Mouse (Mus musculus) forebrain, embryonic 13.5 days (tissue): ENCODE data around the gene Klrb1b. TPM values are rescaled to one million over a fixed set of nuclear protein-coding genes. Genes with fewer than 3 reads are reported as not detected.
"Not testable (repeated sequence)": the region's sequence is repeated elsewhere in the genome, so short reads cannot be mapped to it uniquely, and the experiment has no call there.

ENCODE experiments used
- ATAC-seq: fragments of 200-750 bp; cut with Nextera tagmentation; 2 replicates; pipeline ENCODE4 v1.8.0; 2017
- H3K27ac ChIP-seq: fragments of 300-500 bp; sonication (generic); 2 replicates; pipeline ENCODE4 v1.5.1; 2015; ENCODE audit warnings: inconsistent platforms, mild to moderate bottlenecking, moderate library complexity
- H3K27me3 ChIP-seq: fragments of 300-500 bp; sonication (generic); 2 replicates; pipeline ENCODE4 v1.6.1; 2015; ENCODE audit warnings: mild to moderate bottlenecking, inconsistent platforms
- H3K36me3 ChIP-seq: fragments of 300-500 bp; sonication (generic); 2 replicates; pipeline ENCODE4 v1.6.1; 2015; ENCODE audit warnings: mild to moderate bottlenecking, inconsistent platforms; ENCODE audit not compliant: poor library complexity, severe bottlenecking
- H3K4me1 ChIP-seq: fragments of 300-500 bp; sonication (generic); 2 replicates; pipeline ENCODE4 v1.6.1; 2015; ENCODE audit warnings: inconsistent platforms
- H3K4me2 ChIP-seq: fragments of 300-500 bp; sonication (generic); 2 replicates; pipeline ENCODE4 v1.6.1; 2015; ENCODE audit warnings: inconsistent platforms, mild to moderate bottlenecking, moderate library complexity
- H3K4me3 ChIP-seq: fragments of 300-500 bp; sonication (generic); 2 replicates; pipeline ENCODE4 v1.5.1; 2015; ENCODE audit warnings: mild to moderate bottlenecking, inconsistent platforms
- H3K9ac ChIP-seq: fragments of 300-500 bp; sonication (generic); 2 replicates; pipeline ENCODE4 v1.6.1; 2015; ENCODE audit warnings: mild to moderate bottlenecking, inconsistent platforms
- H3K9me3 ChIP-seq: fragments of 300-500 bp; sonication (generic); replicated peaks from 2 replicates; pipeline ENCODE4 v1.6.1; 2016; ENCODE audit warnings: inconsistent platforms
- WGBS: fragments of 180-500 bp; shearing (Covaris S2); methylation state at CpG from one replicate; pipeline ENCODE4 v1.1.7; 2015; 5-methylcytosine and 5-hydroxymethylcytosine counted together
- polyA plus RNA-seq: library from polyadenylated mRNA; unstranded; fragments of >200 nt; fragmentation: Nextera tagmentation; extraction: Ambion mirVana; gene quantifications from 2 replicates; pipeline ENCODE4 v1.2.1, GENCODE M21; 2015

The Klrb1b gene
- polyA plus RNA-seq, 1 experiment from 2014 or later, result not detected

DNA sequence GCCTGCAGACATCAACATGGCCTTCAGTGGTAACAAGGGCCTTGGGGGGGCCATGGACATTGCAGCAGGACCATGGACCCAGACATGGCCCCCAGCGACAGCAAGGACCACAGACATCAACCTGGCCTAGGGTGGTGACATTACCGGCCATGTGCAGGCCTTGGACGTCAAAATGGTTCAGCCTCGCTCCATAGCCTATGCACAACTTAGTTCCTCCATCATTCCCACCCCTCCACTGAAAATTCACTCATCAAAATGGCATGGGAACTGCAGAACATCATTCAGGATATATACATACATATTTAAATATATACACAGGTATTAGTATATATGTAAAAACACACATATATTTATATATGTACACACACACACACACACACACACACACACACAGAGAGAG lies 21.3 kb upstream of the Klrb1b start:
- Histone ChIP-seq H3K4me3 (no peak overlapping the region), H3K27me3 (no peaks in the 10 kb centered on the region), H3K9me3 (no peaks in the 10 kb centered on the region), H3K9ac (no peak overlapping the region), H3K27ac (no peak overlapping the region), H3K4me1 (peaks cover 8% of the 10 kb centered on the region), H3K4me2 (no peak overlapping the region), H3K36me3 (no peaks in the 10 kb centered on the region)
- WGBS, result 90% methylated on average over 4 of the region's 4 CpGs
- ATAC-seq, result no peak

DNA sequence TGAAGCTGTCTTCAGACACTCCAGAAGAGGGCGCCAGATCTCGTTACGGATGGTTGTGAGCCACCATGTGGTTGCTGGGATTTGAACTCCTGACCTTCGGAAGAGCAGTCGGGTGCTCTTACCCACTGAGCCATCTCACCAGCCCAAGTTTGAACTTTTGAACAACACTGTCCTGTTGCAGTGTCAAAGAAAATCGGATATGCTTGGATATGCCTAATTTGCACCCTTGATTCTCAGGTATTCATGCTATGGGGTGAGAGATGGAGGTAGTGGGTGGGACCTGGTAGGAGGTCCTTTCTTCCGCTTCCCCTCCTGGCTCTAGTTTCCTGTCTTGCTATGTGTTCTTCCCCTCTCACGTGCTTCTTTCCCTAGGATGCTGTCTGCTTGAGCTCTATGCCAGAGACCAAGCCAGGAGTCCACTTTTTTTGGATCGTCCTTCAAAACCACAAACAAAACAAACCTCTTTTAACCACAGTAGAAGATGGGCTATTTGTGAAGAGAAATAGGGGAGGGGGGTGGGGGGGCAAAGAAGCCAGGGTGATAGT lies 19.9 kb upstream of the Klrb1b start:
- Histone ChIP-seq H3K36me3 (no peaks in the 10 kb centered on the region), H3K4me1 (peaks cover 17% of the 10 kb centered on the region), H3K4me2 (no peak overlapping the region), H3K9ac (no peak overlapping the region), H3K4me3 (no peak overlapping the region), H3K9me3 (no peaks in the 10 kb centered on the region), H3K27me3 (no peaks in the 10 kb centered on the region), H3K27ac (no peak overlapping the region)
- ATAC-seq, result no peak
- 60% methylated on average over 8 of the region's 9 CpGs for WGBS

DNA sequence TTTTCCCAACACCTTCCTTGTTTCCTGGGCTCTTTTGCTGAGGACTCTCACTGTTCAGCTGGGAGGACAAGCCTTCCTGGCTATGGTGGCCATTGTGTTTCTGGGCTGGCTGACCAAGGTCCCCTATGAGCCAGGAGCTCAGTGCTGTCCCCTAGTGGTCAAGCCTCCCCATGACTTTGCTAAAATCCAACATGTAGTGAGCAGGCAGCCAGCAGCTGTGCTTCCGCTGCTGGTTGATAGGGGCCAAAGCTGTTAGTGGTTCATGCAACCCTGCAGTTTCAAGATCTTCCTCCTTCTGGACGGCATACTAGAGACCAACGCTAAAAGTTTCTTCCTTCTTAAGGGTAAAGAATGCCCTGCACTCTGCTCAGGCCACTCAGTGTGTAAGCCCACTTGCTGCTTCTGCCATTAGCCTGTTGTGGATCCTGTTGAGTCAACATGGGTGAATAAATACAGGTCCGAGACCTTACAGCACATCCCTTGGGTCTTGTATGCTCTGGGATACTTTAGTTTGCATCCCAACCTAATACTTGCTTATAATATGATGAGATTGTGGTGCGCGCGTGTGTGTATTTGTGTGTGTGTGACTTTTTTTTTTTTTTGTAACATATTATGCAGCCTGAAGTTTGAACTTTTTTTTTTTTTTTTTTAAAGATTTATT lies 19.3 kb upstream of the Klrb1b start:
- no peaks in the 10 kb centered on the region for H3K36me3 ChIP-seq
- no peak overlapping the region for H3K27ac ChIP-seq
- H3K4me2 ChIP-seq, result peak overlapping the region; percentile 25; the same call in 1 of the 2 replicates
- no peak overlapping the region for H3K9ac ChIP-seq
- no peaks in the 10 kb centered on the region for H3K9me3 ChIP-seq
- H3K27me3 ChIP-seq, result no peaks in the 10 kb centered on the region
- H3K4me1 ChIP-seq, result peaks cover 17% of the 10 kb centered on the region
- H3K4me3 ChIP-seq, result peak overlapping the region; percentile 14; the same call in 1 of the 2 replicates
- no peak for ATAC-seq
- WGBS, result 28% methylated on average over 7 of the region's 7 CpGs

DNA sequence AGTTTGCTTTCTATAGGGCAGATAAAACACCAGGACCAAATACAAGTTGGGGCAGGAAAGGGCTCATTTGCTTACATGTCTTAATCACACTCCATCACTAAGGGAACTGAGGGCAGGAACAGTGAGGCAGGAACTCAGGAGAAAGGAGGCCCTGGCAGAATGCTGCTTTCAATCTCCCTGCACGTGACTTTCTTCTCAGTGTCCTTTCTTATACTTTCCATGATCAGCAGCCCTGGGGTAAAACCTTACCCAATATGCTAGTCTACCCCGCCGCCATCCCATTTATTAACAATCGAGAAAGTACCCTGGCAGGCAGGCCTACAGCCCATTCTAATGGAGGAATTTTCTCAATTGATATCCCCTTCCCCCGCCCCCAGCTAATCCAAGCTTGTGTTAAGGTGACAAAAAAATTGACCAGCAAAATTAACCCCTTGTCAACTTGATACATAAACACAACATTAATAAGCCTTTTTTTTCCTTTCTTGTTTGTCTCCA lies 18.5 kb upstream of the Klrb1b start:
- Histone ChIP-seq H3K27ac (no peak overlapping the region), H3K4me2 (peak overlapping the region; percentile 74), H3K9me3 (no peaks in the 10 kb centered on the region), H3K4me3 (no peak overlapping the region), H3K36me3 (no peaks in the 10 kb centered on the region), H3K9ac (0 out of 2 replicates have a peak overlapping the region, but pooled peaks have one; percentile 78), H3K4me1 (peaks cover 22% of the 10 kb centered on the region), H3K27me3 (no peaks in the 10 kb centered on the region)
- ATAC-seq, result no peak
- 56% methylated on average over 5 of the region's 5 CpGs for WGBS

DNA sequence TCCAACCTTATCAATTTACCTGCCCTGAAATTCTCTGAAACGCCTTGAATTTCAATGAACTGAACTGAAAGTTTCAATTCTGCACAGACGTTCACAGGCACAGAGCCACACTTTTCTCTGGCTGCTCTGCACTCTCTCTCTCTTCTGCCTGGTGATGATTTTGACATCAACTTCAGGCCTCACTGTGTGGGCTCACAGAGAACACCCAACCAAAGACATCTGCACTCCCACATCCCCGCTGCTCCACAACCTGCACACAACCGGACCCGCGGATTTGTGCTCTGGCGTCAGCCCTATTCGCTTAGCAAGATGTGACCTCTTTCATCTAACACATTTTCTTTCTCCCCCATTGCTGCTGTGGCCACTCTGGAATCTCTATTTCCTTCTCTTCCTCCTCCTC lies 18.0 kb upstream of the Klrb1b start:
- Histone ChIP-seq H3K4me1 (peaks cover 24% of the 10 kb centered on the region), H3K4me2 (peak overlapping the region; percentile 74), H3K4me3 (peak overlapping the region; percentile 75), H3K36me3 (no peaks in the 10 kb centered on the region), H3K9me3 (no peaks in the 10 kb centered on the region), H3K27ac (no peak overlapping the region), H3K27me3 (no peaks in the 10 kb centered on the region), H3K9ac (peak overlapping the region; percentile 78)
- ATAC-seq, result no peak
- WGBS, result 33% methylated on average over 8 of the region's 8 CpGs

DNA sequence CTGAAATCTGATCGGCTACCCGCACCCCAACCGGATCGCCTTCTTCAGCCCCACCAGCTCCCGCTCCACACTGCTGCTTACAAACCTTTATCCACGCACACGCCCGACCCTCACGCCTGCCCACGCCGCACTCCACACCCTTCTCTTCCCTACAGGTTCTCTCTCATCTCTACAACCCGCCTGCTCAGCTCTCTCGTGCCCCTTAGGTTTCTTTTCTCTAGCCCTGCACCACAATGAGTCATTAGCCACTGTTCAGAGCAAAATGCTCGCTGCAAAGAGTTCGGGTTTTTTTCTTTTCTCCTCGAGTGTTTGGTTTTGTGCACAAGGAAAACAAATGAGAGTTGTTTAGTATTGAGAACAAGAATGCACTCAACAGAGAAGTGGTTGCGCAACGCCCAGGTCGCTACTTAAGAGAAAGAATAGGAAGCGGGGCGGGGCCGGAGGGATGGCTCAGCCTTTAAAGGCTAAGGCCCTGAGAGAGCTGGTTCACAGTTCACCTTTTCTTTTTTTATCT lies 17.4 kb upstream of the Klrb1b start:
- ATAC-seq, result peak; percentile 53

DNA sequence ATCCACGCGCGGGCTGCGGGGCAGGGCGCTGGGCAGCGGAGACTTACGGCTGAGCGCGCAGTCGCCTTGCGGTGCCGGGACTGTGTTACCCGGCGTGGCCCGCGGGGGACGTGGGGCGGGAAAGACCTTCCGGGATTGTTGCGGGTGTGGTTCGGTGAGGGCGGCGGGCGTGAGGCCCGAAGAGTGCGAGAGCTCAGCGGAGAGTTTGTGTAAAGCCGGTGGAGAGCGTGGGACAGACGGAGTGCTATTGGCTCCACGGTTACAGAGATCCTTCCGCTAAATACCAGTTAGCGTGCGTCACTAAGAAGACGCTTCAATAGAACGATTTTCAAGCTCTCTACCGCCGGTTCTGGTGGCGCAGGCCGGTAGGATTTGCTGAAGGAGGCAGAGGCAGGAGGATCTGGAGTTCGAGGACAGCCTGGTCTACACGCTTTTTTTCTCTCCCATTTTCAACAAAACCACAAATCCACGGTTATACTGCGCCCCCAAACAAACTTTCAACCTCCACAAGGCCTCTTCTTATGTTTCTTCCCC lies 16.9 kb upstream of the Klrb1b start:
- Histone ChIP-seq H3K36me3 (no peaks in the 10 kb centered on the region), H3K27me3 (no peaks in the 10 kb centered on the region), H3K27ac (peak overlapping the region; percentile 91), H3K4me2 (peak overlapping the region; percentile 74), H3K9me3 (no peaks in the 10 kb centered on the region), H3K9ac (peak overlapping the region; percentile 78), H3K4me3 (peak overlapping the region; percentile 75), H3K4me1 (peaks cover 24% of the 10 kb centered on the region)
- under 1% methylated on average over 44 of the region's 44 CpGs for WGBS
- ATAC-seq, result peak; percentile 82

More for the DNA sequence above, 17.4 kb upstream of the Klrb1b start:
- Histone ChIP-seq H3K36me3 (no peaks in the 10 kb centered on the region), H3K9ac (peak overlapping the region; percentile 78), H3K27ac (peak overlapping the region; percentile 91), H3K4me1 (peaks cover 24% of the 10 kb centered on the region), H3K4me2 (peak overlapping the region; percentile 74), H3K9me3 (no peaks in the 10 kb centered on the region), H3K27me3 (no peaks in the 10 kb centered on the region), H3K4me3 (peak overlapping the region; percentile 75)
- WGBS, result under 1% methylated on average over 22 of the region's 22 CpGs

DNA sequence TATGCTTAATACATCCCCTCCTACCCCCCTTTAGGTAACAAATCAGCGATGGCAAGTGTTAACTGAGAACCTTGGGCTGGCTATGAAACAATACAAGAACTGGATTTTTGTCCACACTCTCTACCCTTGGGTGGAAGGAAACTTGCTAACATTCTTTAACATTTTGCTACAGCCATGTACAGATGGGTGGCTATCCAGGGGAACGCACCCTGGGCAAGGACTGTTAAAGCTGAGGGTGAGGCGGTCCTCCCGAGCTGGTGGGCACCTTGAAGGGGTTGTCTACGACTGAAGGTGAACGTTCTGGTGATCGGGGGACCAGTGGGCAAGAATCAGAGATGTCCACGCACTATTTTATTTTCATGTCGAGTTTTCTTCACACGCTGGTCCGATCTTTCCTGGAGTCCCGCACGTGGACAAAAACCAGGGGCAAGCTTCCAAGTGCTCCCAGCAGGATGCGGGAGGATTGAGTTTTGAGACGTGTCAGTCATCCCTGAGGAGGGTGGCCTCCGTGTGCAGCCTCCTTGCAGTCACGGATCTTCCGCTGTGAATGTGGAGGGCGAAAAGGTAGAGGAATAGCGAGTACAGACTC lies 16.3 kb upstream of the Klrb1b start:
- under 1% methylated on average over 20 of the region's 20 CpGs for WGBS
- H3K36me3 ChIP-seq, result no peaks in the 10 kb centered on the region

DNA sequence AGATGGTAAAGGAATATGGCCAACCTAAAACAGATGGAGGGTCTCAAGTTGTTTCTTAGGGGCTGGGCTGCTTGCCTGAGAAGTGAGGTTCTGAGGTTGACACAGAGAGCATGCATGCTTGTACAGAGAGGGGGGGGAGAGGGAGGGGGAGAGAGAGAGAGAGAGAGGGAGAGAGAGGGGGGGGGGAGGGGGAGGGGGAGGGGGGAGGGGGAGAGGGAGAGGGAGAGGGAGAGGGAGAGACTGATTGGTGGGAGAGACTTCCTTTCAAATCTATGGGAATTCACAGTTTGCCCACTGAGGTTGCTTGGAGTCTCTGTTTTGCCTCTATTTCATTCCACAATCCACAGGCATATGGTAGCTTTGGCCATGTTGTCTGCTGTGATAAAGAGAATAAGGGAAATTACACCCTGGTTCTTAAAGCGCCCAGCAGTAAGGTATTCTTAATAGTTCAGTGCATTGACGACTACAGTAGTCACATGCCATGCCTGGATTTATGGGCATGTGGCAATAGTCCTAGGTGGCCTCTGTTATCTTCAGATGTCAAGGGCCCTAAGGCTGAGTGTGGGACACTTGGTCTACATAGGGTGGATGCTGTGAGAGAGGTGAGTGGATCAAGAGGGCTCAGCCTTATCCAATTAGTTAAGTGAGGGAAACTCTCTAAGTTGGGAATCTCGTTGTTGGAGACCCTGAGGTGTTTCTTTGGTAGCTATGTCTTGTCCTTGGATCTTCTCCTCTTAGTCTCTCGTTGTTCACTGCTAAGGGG lies 15.4 kb upstream of the Klrb1b start:
- ATAC-seq, result no peak
- Histone ChIP-seq H3K9ac (peak overlapping the region; percentile 78; the same call in 1 of the 2 replicates), H3K27me3 (no peaks in the 10 kb centered on the region), H3K27ac (no peak overlapping the region), H3K9me3 (no peaks in the 10 kb centered on the region), H3K4me3 (peak overlapping the region; percentile 75), H3K36me3 (no peaks in the 10 kb centered on the region), H3K4me1 (peaks cover 31% of the 10 kb centered on the region), H3K4me2 (peak overlapping the region; percentile 74)
- WGBS, result 38% methylated on average over 4 of the region's 4 CpGs

More for the DNA sequence above, 16.3 kb upstream of the Klrb1b start:
- peak overlapping the region; percentile 78 for H3K9ac ChIP-seq
- H3K4me3 ChIP-seq, result peak overlapping the region; percentile 75
- H3K4me2 ChIP-seq, result peak overlapping the region; percentile 74
- no peaks in the 10 kb centered on the region for H3K9me3 ChIP-seq
- H3K27me3 ChIP-seq, result no peaks in the 10 kb centered on the region
- ATAC-seq, result no peak
- peaks cover 25% of the 10 kb centered on the region for H3K4me1 ChIP-seq
- H3K27ac ChIP-seq, result peak overlapping the region; percentile 91

DNA sequence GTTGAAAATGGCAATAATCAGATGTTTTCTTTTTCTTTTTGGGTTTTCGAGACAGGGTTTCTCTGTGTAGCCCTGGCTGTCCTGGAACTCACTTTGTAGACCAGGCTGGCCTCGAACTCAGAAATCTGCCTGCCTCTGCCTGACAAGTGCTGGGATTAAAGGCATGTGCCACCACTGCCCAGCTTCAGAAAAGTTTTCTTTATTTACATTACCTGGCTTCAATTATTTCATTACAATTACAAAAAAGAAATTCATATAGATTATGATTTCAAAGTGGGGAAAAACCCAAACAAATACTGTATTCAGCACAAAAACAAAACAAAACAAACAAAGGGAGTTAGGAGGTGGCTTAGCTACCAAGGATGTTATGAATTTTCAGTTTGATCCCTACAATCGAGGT lies 14.5 kb upstream of the Klrb1b start:
- not testable (repeated sequence) for H3K27me3 ChIP-seq, H3K9ac ChIP-seq, H3K9me3 ChIP-seq, H3K36me3 ChIP-seq, H3K27ac ChIP-seq, H3K4me3 ChIP-seq, H3K4me2 ChIP-seq, ATAC-seq
- H3K4me1 ChIP-seq, result peaks cover 31% of the 10 kb centered on the region
- WGBS, result 82% methylated on average over 3 of the region's 3 CpGs

DNA sequence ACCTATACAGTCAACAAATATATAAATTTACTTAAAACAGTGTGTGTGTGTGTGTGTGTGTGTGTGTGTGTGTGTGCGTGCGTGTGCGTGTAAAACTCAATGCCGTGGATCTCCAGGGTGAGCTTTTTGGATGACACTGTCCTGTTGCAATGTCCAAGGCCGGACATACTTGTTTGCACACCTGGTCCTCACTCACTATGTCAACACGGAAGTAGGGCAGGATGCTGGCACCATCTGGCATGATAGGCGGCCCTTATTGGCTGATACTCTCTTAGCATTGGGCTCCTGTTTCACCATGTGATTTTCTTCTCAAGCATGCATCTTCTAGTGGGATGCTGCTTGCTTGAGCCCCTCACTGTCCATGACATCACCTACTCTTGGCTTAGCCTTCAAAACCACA lies 13.8 kb upstream of the Klrb1b start:
- Histone ChIP-seq H3K4me3 (peak overlapping the region; percentile 79), H3K27ac (no peak overlapping the region), H3K9ac (no peak overlapping the region), H3K9me3 (no peaks in the 10 kb centered on the region), H3K4me2 (peak overlapping the region; percentile 65), H3K27me3 (no peaks in the 10 kb centered on the region), H3K4me1 (peaks cover 31% of the 10 kb centered on the region), H3K36me3 (no peaks in the 10 kb centered on the region)
- ATAC-seq, result no peak
- 80% methylated on average over 7 of the region's 7 CpGs for WGBS
